Mouse (Mus musculus): ENCODE data around the gene Nme2.

Gene Nme2

GRCm38 (mm10) chr11:93979502-93980049 lies 23.5 kb upstream of the Nme2 start:
- Histone ChIP-seq H3K27me3 (ENCODE audit: control insufficient read depth, insufficient read depth, low read length, poor library complexity, severe bottlenecking) (no peaks in the 10 kb centered on the region), H3K36me3 (ENCODE audit: control insufficient read depth, insufficient read depth, low read length, poor library complexity, severe bottlenecking) (no peaks in the 10 kb centered on the region)
- DNase-seq (ENCODE audit: low read depth, low spot score): no peak

GRCm38 (mm10) chr11:93972951-93973350 lies 16.9 kb upstream of the Nme2 start:
- DNase-seq (ENCODE audit: low read depth, low spot score): no peak
- no peaks in the 10 kb centered on the region for H3K36me3 ChIP-seq (ENCODE audit: control insufficient read depth, insufficient read depth, low read length, poor library complexity, severe bottlenecking)
- H3K27me3 ChIP-seq (ENCODE audit: control insufficient read depth, insufficient read depth, low read length, poor library complexity, severe bottlenecking): no peaks in the 10 kb centered on the region

- Histone ChIP-seq H3K36me3 (ENCODE audit: control insufficient read depth, insufficient read depth, low read length, poor library complexity, severe bottlenecking) (no peaks in the 10 kb centered on the region; the same call in 1 of the 2 replicates), H3K27me3 (ENCODE audit: control insufficient read depth, insufficient read depth, low read length, poor library complexity, severe bottlenecking) (no peaks in the 10 kb centered on the region)
- no peak for DNase-seq (ENCODE audit: low read depth, low spot score)
Measured at GRCm38 (mm10) chr11:93969799-93970198, 13.7 kb upstream of the Nme2 start.

GRCm38 (mm10) chr11:93969171-93969570 lies 13.1 kb upstream of the Nme2 start:
- no peak for DNase-seq (ENCODE audit: low read depth, low spot score)
- H3K27me3 ChIP-seq (ENCODE audit: control insufficient read depth, insufficient read depth, low read length, poor library complexity, severe bottlenecking): no peaks in the 10 kb centered on the region
- H3K36me3 ChIP-seq (ENCODE audit: control insufficient read depth, insufficient read depth, low read length, poor library complexity, severe bottlenecking): peaks cover 1% of the 10 kb centered on the region; the same call in 1 of the 2 replicates

GRCm38 (mm10) chr11:93968848-93969128 lies 12.7 kb upstream of the Nme2 start:
- DNase-seq (ENCODE audit: low read depth, low spot score): no peak
- Histone ChIP-seq H3K36me3 (ENCODE audit: control insufficient read depth, insufficient read depth, low read length, poor library complexity, severe bottlenecking) (peaks cover 1% of the 10 kb centered on the region; the same call in 1 of the 2 replicates), H3K27me3 (ENCODE audit: control insufficient read depth, insufficient read depth, low read length, poor library complexity, severe bottlenecking) (no peaks in the 10 kb centered on the region)

- Histone ChIP-seq H3K27me3 (ENCODE audit: control insufficient read depth, insufficient read depth, low read length, poor library complexity, severe bottlenecking) (no peaks in the 10 kb centered on the region), H3K36me3 (ENCODE audit: control insufficient read depth, insufficient read depth, low read length, poor library complexity, severe bottlenecking) (peaks cover 1% of the 10 kb centered on the region; the same call in 1 of the 2 replicates)
- DNase-seq (ENCODE audit: low read depth, low spot score): peak; percentile 99
Measured at GRCm38 (mm10) chr11:93968005-93968847, 12.2 kb upstream of the Nme2 start, which contains the start of the genes Gm20390 and Nme1. Gene Gm20390, minus strand, starts transcription at chr11:93968293. Gene Nme1, minus strand, starts transcription at chr11:93968521.

GRCm38 (mm10) chr11:93967381-93967780 lies 11.3 kb upstream of the Nme2 start:
- H3K27me3 ChIP-seq (ENCODE audit: control insufficient read depth, insufficient read depth, low read length, poor library complexity, severe bottlenecking): no peaks in the 10 kb centered on the region
- H3K36me3 ChIP-seq (ENCODE audit: control insufficient read depth, insufficient read depth, low read length, poor library complexity, severe bottlenecking): peaks cover 2% of the 10 kb centered on the region; the same call in 1 of the 2 replicates
- DNase-seq (ENCODE audit: low read depth, low spot score): peak; percentile 32

GRCm38 (mm10) chr11:93965391-93965790 lies 9.3 kb upstream of the Nme2 start:
- DNase-seq (ENCODE audit: low read depth, low spot score): no peak
- Histone ChIP-seq H3K36me3 (ENCODE audit: control insufficient read depth, insufficient read depth, low read length, poor library complexity, severe bottlenecking) (peaks cover 4% of the 10 kb centered on the region; the same call in 1 of the 2 replicates), H3K27me3 (ENCODE audit: control insufficient read depth, insufficient read depth, low read length, poor library complexity, severe bottlenecking) (no peaks in the 10 kb centered on the region)

- no peak for DNase-seq (ENCODE audit: low read depth, low spot score)
- Histone ChIP-seq H3K27me3 (ENCODE audit: control insufficient read depth, insufficient read depth, low read length, poor library complexity, severe bottlenecking) (no peaks in the 10 kb centered on the region), H3K36me3 (ENCODE audit: control insufficient read depth, insufficient read depth, low read length, poor library complexity, severe bottlenecking) (peaks cover 7% of the 10 kb centered on the region; the same call in 1 of the 2 replicates)
Measured at GRCm38 (mm10) chr11:93963013-93963412, 7.0 kb upstream of the Nme2 start.

- peaks cover 9% of the 10 kb centered on the region; the same call in 1 of the 2 replicates for H3K36me3 ChIP-seq (ENCODE audit: control insufficient read depth, insufficient read depth, low read length, poor library complexity, severe bottlenecking)
- no peaks in the 10 kb centered on the region for H3K27me3 ChIP-seq (ENCODE audit: control insufficient read depth, insufficient read depth, low read length, poor library complexity, severe bottlenecking)
- no peak for DNase-seq (ENCODE audit: low read depth, low spot score)
Measured at GRCm38 (mm10) chr11:93961482-93961881, 5.4 kb upstream of the Nme2 start.

- Histone ChIP-seq H3K27me3 (ENCODE audit: control insufficient read depth, insufficient read depth, low read length, poor library complexity, severe bottlenecking) (no peaks in the 10 kb centered on the region), H3K36me3 (ENCODE audit: control insufficient read depth, insufficient read depth, low read length, poor library complexity, severe bottlenecking) (peaks cover 8% of the 10 kb centered on the region; the same call in 1 of the 2 replicates)
- DNase-seq (ENCODE audit: low read depth, low spot score): no peak
Measured at GRCm38 (mm10) chr11:93957746-93958145, 1.7 kb upstream of the Nme2 start.

GRCm38 (mm10) chr11:93957031-93957555 lies 1.0 kb upstream of the Nme2 start:
- no peak for DNase-seq (ENCODE audit: low read depth, low spot score)
- H3K36me3 ChIP-seq (ENCODE audit: control insufficient read depth, insufficient read depth, low read length, poor library complexity, severe bottlenecking): peaks cover 5% of the 10 kb centered on the region; the same call in 1 of the 2 replicates
- no peaks in the 10 kb centered on the region for H3K27me3 ChIP-seq (ENCODE audit: control insufficient read depth, insufficient read depth, low read length, poor library complexity, severe bottlenecking)

- Histone ChIP-seq H3K27me3 (ENCODE audit: control insufficient read depth, insufficient read depth, low read length, poor library complexity, severe bottlenecking) (no peaks in the 10 kb centered on the region), H3K36me3 (ENCODE audit: control insufficient read depth, insufficient read depth, low read length, poor library complexity, severe bottlenecking) (peaks cover 8% of the 10 kb centered on the region)
- peak; percentile 93 for DNase-seq (ENCODE audit: low read depth, low spot score)
Measured at GRCm38 (mm10) chr11:93955256-93956150, 556 bp downstream of the Nme2 start.

GRCm38 (mm10) chr11:93954738-93955255 lies 1.3 kb downstream of the Nme2 start:
- Histone ChIP-seq H3K36me3 (ENCODE audit: control insufficient read depth, insufficient read depth, low read length, poor library complexity, severe bottlenecking) (peaks cover 7% of the 10 kb centered on the region), H3K27me3 (ENCODE audit: control insufficient read depth, insufficient read depth, low read length, poor library complexity, severe bottlenecking) (no peaks in the 10 kb centered on the region)
- no peak for DNase-seq (ENCODE audit: low read depth, low spot score)

Measured in splenic B cell, adult 2 months (primary cell).